9 mouse cellular contexts compared by ENCODE assay signal in the genomic region with DNA sequence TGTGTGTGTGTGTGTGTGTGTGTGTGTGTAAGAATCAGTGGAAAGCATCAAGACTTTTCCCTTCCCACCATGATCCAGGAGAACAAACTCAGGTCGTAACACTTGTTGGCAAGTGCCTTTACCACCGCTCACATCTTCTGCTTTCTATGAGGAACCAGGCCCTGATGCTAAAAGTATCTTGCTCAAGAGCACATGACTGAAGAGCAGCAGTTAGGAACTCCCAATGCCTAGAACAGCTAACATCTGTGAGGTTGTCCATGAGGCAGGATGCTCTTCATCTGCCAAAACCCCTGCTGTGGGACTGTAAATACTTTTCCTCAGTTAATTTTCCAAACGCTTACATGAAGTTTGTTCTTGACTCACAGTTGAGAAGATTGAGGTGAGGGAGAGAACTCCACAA. TPM values are rescaled to one million over a fixed set of nuclear protein-coding genes. Genes with fewer than 3 reads are reported as not detected.
DNase-seq lines count a peak whose midpoint lies in the region; ATAC-seq and TF ChIP-seq lines count a peak whose summit lies in the region.
"Had no signal": no experiment of that assay in that cellular context is flagged by ENCODE, and none has a peak within 500 bp of the region (broad histone marks: within the 10 kb centered on the region; RNA-seq: fewer than 3 reads in every experiment).

No protein-coding gene starts in this region.

- no peak overlapping the region for H3K9ac ChIP-seq in kidney, embryonic 15.5 days
- no peak overlapping the region for H3K9ac ChIP-seq in embryonic facial prominence, embryonic 11.5 days (replicated peaks; ENCODE audit: low read length)
- H3K9ac ChIP-seq in hindbrain, postnatal 0 days (replicated peaks; ENCODE audit: low read length) = 0 out of 2 replicates have a peak overlapping the region, but pooled peaks have one; percentile 62

- peaks cover 6% of the 10 kb centered on the region; the same call in 1 of the 2 replicates for H3K36me3 ChIP-seq in kidney, embryonic 15.5 days
- H3K36me3 ChIP-seq in embryonic facial prominence, embryonic 11.5 days (replicated peaks; ENCODE audit: control insufficient read depth, insufficient read depth, low read depth, low read length) = no peaks in the 10 kb centered on the region
- no peaks in the 10 kb centered on the region for H3K36me3 ChIP-seq in hindbrain, postnatal 0 days (ENCODE audit: insufficient read depth, low read length)
- H3K36me3 ChIP-seq in megakaryocyte, embryonic 14.5 days (replicated peaks; ENCODE audit: low read length) = peaks cover 12% of the 10 kb centered on the region

- no peak for DNase-seq in kidney, adult 9 months
- DNase-seq in embryonic facial prominence, embryonic 11.5 days (ENCODE audit: low spot score) = no peak
- DNase-seq in hindbrain, postnatal 0 days (ENCODE audit: low spot score) = peak; percentile 5
- DNase-seq in T-cell, adult 2 months (ENCODE audit: low spot score) = no peak
- DNase-seq in urinary bladder, postnatal 25 days (ENCODE audit: low spot score) = no peak

- no peaks in the 10 kb centered on the region for H3K27me3 ChIP-seq in kidney, embryonic 15.5 days
- H3K27me3 ChIP-seq in embryonic facial prominence, embryonic 11.5 days (ENCODE audit: control insufficient read depth, insufficient read depth, low read length) = no peaks in the 10 kb centered on the region
- no peaks in the 10 kb centered on the region for H3K27me3 ChIP-seq in hindbrain, postnatal 0 days (ENCODE audit: insufficient read depth, low read length)
- H3K27me3 ChIP-seq in megakaryocyte, embryonic 14.5 days (replicated peaks) = peaks cover 2% of the 10 kb centered on the region

- H3K4me3 ChIP-seq in kidney, embryonic 15.5 days (replicated peaks) = peak overlapping the region; percentile 84
- H3K4me3 ChIP-seq in embryonic facial prominence, embryonic 11.5 days (ENCODE audit: low read depth, low read length) = no peak overlapping the region
- H3K4me3 ChIP-seq in hindbrain, postnatal 0 days (ENCODE audit: low read length) = peak overlapping the region; percentile 51
- peak overlapping the region; percentile 99 for H3K4me3 ChIP-seq in megakaryocyte, embryonic 14.5 days (replicated peaks)

- no peaks in the 10 kb centered on the region for H3K9me3 ChIP-seq in kidney, embryonic 15.5 days (replicated peaks)
- no peaks in the 10 kb centered on the region for H3K9me3 ChIP-seq in embryonic facial prominence, embryonic 11.5 days (replicated peaks; ENCODE audit: control insufficient read depth, low read length)
- H3K9me3 ChIP-seq in hindbrain, postnatal 0 days (ENCODE audit: low read length) = no peaks in the 10 kb centered on the region
- no peaks in the 10 kb centered on the region for H3K9me3 ChIP-seq in megakaryocyte, embryonic 14.5 days

- TF ChIP-seq CTCF in hindbrain, postnatal 0 days (IDR thresholded peaks at IDR 0.05; ENCODE audit: low read depth) = no peak

- 59% methylated on average over 3 of the region's 3 CpGs for WGBS in kidney, embryonic 15.5 days
- WGBS in embryonic facial prominence, embryonic 11.5 days = 64% methylated on average over 3 of the region's 3 CpGs
- WGBS in hindbrain, postnatal 0 days = 66% methylated on average over 3 of the region's 3 CpGs

- H3K4me2 ChIP-seq in kidney, embryonic 15.5 days = peak overlapping the region; percentile 66
- 0 out of 2 replicates have a peak overlapping the region, but pooled peaks have one; percentile 8 for H3K4me2 ChIP-seq in embryonic facial prominence, embryonic 11.5 days (ENCODE audit: low read depth, low read length)
- peak overlapping the region; percentile 73 for H3K4me2 ChIP-seq in hindbrain, postnatal 0 days (ENCODE audit: low read depth, low read length)

- H3K4me1 ChIP-seq in kidney, embryonic 15.5 days = peaks cover 15% of the 10 kb centered on the region
- no peaks in the 10 kb centered on the region for H3K4me1 ChIP-seq in embryonic facial prominence, embryonic 11.5 days (ENCODE audit: control insufficient read depth, insufficient read depth, low read length)
- 0 out of 2 replicates have a peak, but pooled peaks cover 6% of the 10 kb centered on the region for H3K4me1 ChIP-seq in hindbrain, postnatal 0 days (ENCODE audit: insufficient read depth, low read length)
- peaks cover 46% of the 10 kb centered on the region for H3K4me1 ChIP-seq in megakaryocyte, embryonic 14.5 days

- no peak overlapping the region for H3K27ac ChIP-seq in kidney, embryonic 15.5 days
- no peak overlapping the region for H3K27ac ChIP-seq in embryonic facial prominence, embryonic 11.5 days (replicated peaks; ENCODE audit: low read depth, low read length)
- no peak overlapping the region for H3K27ac ChIP-seq in hindbrain, postnatal 0 days

- ATAC-seq in kidney, embryonic 15.5 days (replicated peaks; ENCODE audit: low FRiP score) = no peak; the same call in 1 of the 2 replicates
- ATAC-seq in embryonic facial prominence, embryonic 11.5 days (replicated peaks; ENCODE audit: insufficient number of reproducible peaks, low FRiP score, low TSS enrichment, low read depth) = no peak
- ATAC-seq in hindbrain, postnatal 0 days = peak; percentile 24
- no peak for ATAC-seq in CD4-positive, CD25-positive, alpha-beta regulatory T cell, adult 4 months

RNA-seq across cellular contexts. Expression of gene Zdhhc13, which starts 0.5 kb away (rescaled TPM):
- polyA plus RNA-seq in kidney, embryonic 15.5 days (2015; fragmentation: Nextera tagmentation; extraction: Ambion mirVana) = 39.3 and 43.5 TPM in 2 replicates
- polyA plus RNA-seq in embryonic facial prominence, embryonic 11.5 days (2014; fragmentation: Nextera tagmentation; extraction: Ambion mirVana) = 40.5 and 41.8 TPM in 2 replicates
- total RNA-seq in hindbrain, postnatal 0 days (2014; rRNA removed) = 43.3 and 55.5 TPM in 2 replicates
- polyA plus RNA-seq in hindbrain, postnatal 0 days (2015; fragmentation: Nextera tagmentation; extraction: Ambion mirVana) = 22.6 and 25.5 TPM in 2 replicates
- polyA plus RNA-seq in megakaryocyte, embryonic 14.5 days (2012; ENCODE audit: insufficient read depth, low replicate concordance) = 1.9 and 3.1 TPM in 2 replicates
- polyA plus RNA-seq in CD4-positive, CD25-positive, alpha-beta regulatory T cell, adult 4 months (2017; shearing (Covaris generic)) = 10 to 100 TPM; 22.7 to 26.1 TPM

RNA-seq across cellular contexts. Expression of gene Csrp3, which starts 59.5 kb away (rescaled TPM):
- polyA plus RNA-seq in kidney, embryonic 15.5 days (2015; fragmentation: Nextera tagmentation; extraction: Ambion mirVana) = 4.9 and 11.3 TPM in 2 replicates
- 1.1 and 4.0 TPM in 2 replicates for polyA plus RNA-seq in embryonic facial prominence, embryonic 11.5 days (2014; fragmentation: Nextera tagmentation; extraction: Ambion mirVana)
- not detected in 2 replicates for total RNA-seq in hindbrain, postnatal 0 days (2014; rRNA removed)
- polyA plus RNA-seq in hindbrain, postnatal 0 days (2015; fragmentation: Nextera tagmentation; extraction: Ambion mirVana) = not detected in 2 replicates
- 1.4 TPM in 1 of 2 replicates, not detected in the other for polyA plus RNA-seq in megakaryocyte, embryonic 14.5 days (2012; ENCODE audit: insufficient read depth, low replicate concordance)
- not detected for polyA plus RNA-seq in CD4-positive, CD25-positive, alpha-beta regulatory T cell, adult 4 months (2017; shearing (Covaris generic))
- total RNA-seq: layer of hippocampus, postnatal 10 days had no signal

Comparison
In these comparisons a context has a peak if more than half of its experiments do, and no peak if none do; other contexts are left out.
1. H3K4me2 ChIP-seq: peak in every context shown above with its lines; median percentile 73 in hindbrain, postnatal 0 days; 66 in kidney, embryonic 15.5 days; 8 in embryonic facial prominence, embryonic 11.5 days.